Mouse (Mus musculus): Measurements from ENCODE around the gene Pak2. TPM values are rescaled to one million over a fixed set of nuclear protein-coding genes. Genes with fewer than 3 reads are reported as not detected.

The Pak2 gene
- polyA plus RNA-seq, 1 experiment = 61.3 TPM

- Histone ChIP-seq H3K4me1 (ENCODE audit: control insufficient read depth, insufficient read depth, low read length) (no peaks in the 10 kb centered on the region), H3K27ac (ENCODE audit: insufficient read depth, low read length) (no peak overlapping the region), H3K4me3 (ENCODE audit: insufficient read depth, low read length) (no peak overlapping the region)
- TF ChIP-seq POLR2A (IDR thresholded peaks at IDR 0.05; ENCODE audit: low read depth, low read length) = no peak
- TF ChIP-seq CTCF (IDR thresholded peaks at IDR 0.05; ENCODE audit: borderline replicate concordance, insufficient read depth, low read length) = no peak
These were observed 70.4 kb downstream of the Pak2 start for GRCm38 (mm10) chr16:32008529-32009293.

GRCm38 (mm10) chr16:32004731-32005130 lies 74.4 kb downstream of the Pak2 start:
- H3K4me1 ChIP-seq (ENCODE audit: control insufficient read depth, insufficient read depth, low read length) = no peaks in the 10 kb centered on the region

GRCm38 (mm10) chr16:32002509-32003477 lies 76.3 kb downstream of the Pak2 start, which contains the start of gene Senp5:
Gene Senp5 (minus strand): TSS chr16:32003287.
- peak within 1 kb of the TSS; percentile 70 for H3K27ac ChIP-seq (ENCODE audit: insufficient read depth, low read length)
- peak within 1 kb of the TSS; percentile 100 for H3K4me3 ChIP-seq (ENCODE audit: insufficient read depth, low read length)
- 0 out of 2 replicates have a peak, but pooled peaks cover 3% of the 10 kb centered on the region for H3K4me1 ChIP-seq (ENCODE audit: control insufficient read depth, insufficient read depth, low read length)
- TF ChIP-seq POLR2A (IDR thresholded peaks at IDR 0.05; ENCODE audit: low read depth, low read length) (peak; percentile 97), CTCF (IDR thresholded peaks at IDR 0.05; ENCODE audit: borderline replicate concordance, insufficient read depth, low read length) (no peak)

More at GRCm38 (mm10) chr16:32004731-32005130, 74.4 kb downstream of the Pak2 start:
- no peak overlapping the region for H3K4me3 ChIP-seq (ENCODE audit: insufficient read depth, low read length)
- no peak overlapping the region for H3K27ac ChIP-seq (ENCODE audit: insufficient read depth, low read length)
- TF ChIP-seq CTCF (IDR thresholded peaks at IDR 0.05; ENCODE audit: borderline replicate concordance, insufficient read depth, low read length) (no peak), POLR2A (IDR thresholded peaks at IDR 0.05; ENCODE audit: low read depth, low read length) (no peak)

GRCm38 (mm10) chr16:31996371-31996770 lies 82.8 kb downstream of the Pak2 start:
- 0 out of 2 replicates have a peak, but pooled peaks cover 3% of the 10 kb centered on the region for H3K4me1 ChIP-seq (ENCODE audit: control insufficient read depth, insufficient read depth, low read length)

GRCm38 (mm10) chr16:31993946-31994345 lies 85.2 kb downstream of the Pak2 start:
- Histone ChIP-seq H3K4me1 (ENCODE audit: control insufficient read depth, insufficient read depth, low read length) (0 out of 2 replicates have a peak, but pooled peaks cover 3% of the 10 kb centered on the region), H3K4me3 (ENCODE audit: insufficient read depth, low read length) (no peak overlapping the region), H3K27ac (ENCODE audit: insufficient read depth, low read length) (peak overlapping the region; percentile 93)
- TF ChIP-seq POLR2A (IDR thresholded peaks at IDR 0.05; ENCODE audit: low read depth, low read length) (no peak), CTCF (IDR thresholded peaks at IDR 0.05; ENCODE audit: borderline replicate concordance, insufficient read depth, low read length) (no peak)

More at GRCm38 (mm10) chr16:31996371-31996770, 82.8 kb downstream of the Pak2 start:
- Histone ChIP-seq H3K27ac (ENCODE audit: insufficient read depth, low read length) (no peak overlapping the region), H3K4me3 (ENCODE audit: insufficient read depth, low read length) (no peak overlapping the region)
- TF ChIP-seq CTCF (IDR thresholded peaks at IDR 0.05; ENCODE audit: borderline replicate concordance, insufficient read depth, low read length) = no peak

- H3K27ac ChIP-seq (ENCODE audit: insufficient read depth, low read length) = 0 out of 2 replicates have a peak overlapping the region, but pooled peaks have one; percentile 67
- H3K4me3 ChIP-seq (ENCODE audit: insufficient read depth, low read length) = no peak overlapping the region
- no peaks in the 10 kb centered on the region for H3K4me1 ChIP-seq (ENCODE audit: control insufficient read depth, insufficient read depth, low read length)
- TF ChIP-seq POLR2A (IDR thresholded peaks at IDR 0.05; ENCODE audit: low read depth, low read length) (no peak), CTCF (IDR thresholded peaks at IDR 0.05; ENCODE audit: borderline replicate concordance, insufficient read depth, low read length) (no peak)
These were observed 85.9 kb downstream of the Pak2 start for GRCm38 (mm10) chr16:31993195-31993594.

GRCm38 (mm10) chr16:31992039-31992438 lies 87.1 kb downstream of the Pak2 start:
- TF ChIP-seq POLR2A (IDR thresholded peaks at IDR 0.05; ENCODE audit: low read depth, low read length) (no peak), CTCF (IDR thresholded peaks at IDR 0.05; ENCODE audit: borderline replicate concordance, insufficient read depth, low read length) (0 out of 2 replicates have a peak, but pooled peaks have one; percentile 7)
- Histone ChIP-seq H3K4me1 (ENCODE audit: control insufficient read depth, insufficient read depth, low read length) (no peaks in the 10 kb centered on the region), H3K4me3 (ENCODE audit: insufficient read depth, low read length) (no peak overlapping the region), H3K27ac (ENCODE audit: insufficient read depth, low read length) (no peak overlapping the region)

- H3K4me1 ChIP-seq (ENCODE audit: control insufficient read depth, insufficient read depth, low read length) = no peaks in the 10 kb centered on the region; the same call in none of the 2 replicates
- H3K27ac ChIP-seq (ENCODE audit: insufficient read depth, low read length) = no peak overlapping the region
- H3K4me3 ChIP-seq (ENCODE audit: insufficient read depth, low read length) = no peak overlapping the region
- TF ChIP-seq CTCF (IDR thresholded peaks at IDR 0.05; ENCODE audit: borderline replicate concordance, insufficient read depth, low read length) (no peak), POLR2A (IDR thresholded peaks at IDR 0.05; ENCODE audit: low read depth, low read length) (no peak)
These were observed 98.2 kb downstream of the Pak2 start for GRCm38 (mm10) chr16:31980946-31981345.

- TF ChIP-seq POLR2A (IDR thresholded peaks at IDR 0.05; ENCODE audit: low read depth, low read length) (no peak), CTCF (IDR thresholded peaks at IDR 0.05; ENCODE audit: borderline replicate concordance, insufficient read depth, low read length) (no peak)
- Histone ChIP-seq H3K27ac (ENCODE audit: insufficient read depth, low read length) (peak overlapping the region; percentile 75), H3K4me3 (ENCODE audit: insufficient read depth, low read length) (no peak overlapping the region), H3K4me1 (ENCODE audit: control insufficient read depth, insufficient read depth, low read length) (no peaks in the 10 kb centered on the region; the same call in none of the 2 replicates)
These were observed 99.6 kb downstream of the Pak2 start for GRCm38 (mm10) chr16:31979501-31979900.

All from embryonic fibroblast, embryonic 13.5 days (primary cell).